Mouse (Mus musculus) small intestine, adult 2 months (tissue): ENCODE results near the gene Anapc2.
"Not testable (repeated sequence)": the region's sequence is repeated elsewhere in the genome, so short reads cannot be mapped to it uniquely, and the experiment has no call there.

ENCODE experiments used
- CTCF ChIP-seq: fragments of 200-500 bp; IDR thresholded peaks from 2 replicates; pipeline ENCODE4 v1.5.1; 2012; ENCODE audit warnings: low read depth, mild to moderate bottlenecking, control low read depth, inconsistent platforms, low read length, moderate library complexity, mixed read lengths; ENCODE audit not compliant: insufficient replicate concordance, insufficient read length; ENCODE audit errors: extremely low read depth
- POLR2A ChIP-seq: fragments of 200-500 bp; IDR thresholded peaks from 2 replicates; pipeline ENCODE4 v1.6.1; 2012; ENCODE audit warnings: low read depth, mild to moderate bottlenecking, control low read depth, inconsistent platforms, low read length, moderate library complexity

- not testable (repeated sequence) for TF ChIP-seq CTCF, POLR2A
Measured at GRCm38 (mm10) chr2:25256443-25257109, 15.7 kb upstream of the Anapc2 start.
